Mouse (Mus musculus) right cerebral cortex, postnatal 36 days (tissue): ENCODE results near the gene Cdiptos.

Experiments used
- DNase-seq, 2 experiments: peaks; one replicate each; pipeline ENCODE4 v3.0.0; 2022; ENCODE audit warnings: low spot score in 2 of 2, mixed read lengths in 1 of 2

Gene Cdiptos

DNA sequence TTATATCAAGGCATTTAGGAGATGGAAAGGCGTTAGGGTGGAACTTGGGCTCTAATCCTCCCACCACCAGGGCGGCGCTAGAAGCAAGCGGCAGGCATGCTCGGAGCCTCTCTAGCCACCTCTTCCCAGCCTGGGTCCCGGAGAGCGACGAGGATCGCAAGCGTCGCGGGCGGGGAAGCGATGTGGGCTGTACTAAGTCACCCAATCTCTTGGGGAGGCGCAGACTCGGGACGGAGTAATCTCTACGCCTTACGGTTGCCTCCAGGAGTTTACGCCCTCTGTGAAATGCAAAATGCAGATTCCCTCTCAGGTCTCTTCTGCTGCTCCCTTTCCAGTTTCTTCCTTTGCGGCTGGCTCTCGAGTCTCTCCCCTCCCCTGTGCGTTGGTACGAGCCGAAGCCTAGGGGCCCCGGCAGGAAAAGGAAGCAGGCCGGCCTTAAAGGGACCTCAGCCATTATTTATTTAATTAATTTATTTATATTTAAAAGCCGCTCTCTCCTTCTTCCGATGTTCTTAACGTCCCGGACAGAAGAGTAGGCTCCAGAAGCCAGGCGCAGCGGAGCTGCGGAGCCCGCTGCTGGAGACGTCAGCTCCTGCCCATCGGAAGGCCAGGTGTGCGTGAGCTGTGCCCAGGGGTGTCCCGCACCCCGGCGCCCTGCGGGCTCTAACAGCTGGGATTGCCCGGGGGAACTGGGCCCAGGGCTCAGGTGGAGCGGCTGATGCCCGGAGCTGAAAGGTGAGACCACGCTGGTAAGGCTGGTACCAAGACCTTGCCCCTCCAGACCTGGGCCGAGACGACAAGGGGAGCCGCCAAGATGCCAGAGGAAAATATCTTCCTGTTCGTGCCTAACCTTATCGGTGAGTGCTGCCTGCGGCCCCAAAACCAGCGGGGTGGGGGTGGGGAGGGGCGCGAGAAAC, at the start of gene Cdiptos:
Gene Cdiptos, minus strand, starts transcription at position 149 of the 917 bp plus-strand sequence.
- DNase-seq = peak; percentile 90 to 93

DNA sequence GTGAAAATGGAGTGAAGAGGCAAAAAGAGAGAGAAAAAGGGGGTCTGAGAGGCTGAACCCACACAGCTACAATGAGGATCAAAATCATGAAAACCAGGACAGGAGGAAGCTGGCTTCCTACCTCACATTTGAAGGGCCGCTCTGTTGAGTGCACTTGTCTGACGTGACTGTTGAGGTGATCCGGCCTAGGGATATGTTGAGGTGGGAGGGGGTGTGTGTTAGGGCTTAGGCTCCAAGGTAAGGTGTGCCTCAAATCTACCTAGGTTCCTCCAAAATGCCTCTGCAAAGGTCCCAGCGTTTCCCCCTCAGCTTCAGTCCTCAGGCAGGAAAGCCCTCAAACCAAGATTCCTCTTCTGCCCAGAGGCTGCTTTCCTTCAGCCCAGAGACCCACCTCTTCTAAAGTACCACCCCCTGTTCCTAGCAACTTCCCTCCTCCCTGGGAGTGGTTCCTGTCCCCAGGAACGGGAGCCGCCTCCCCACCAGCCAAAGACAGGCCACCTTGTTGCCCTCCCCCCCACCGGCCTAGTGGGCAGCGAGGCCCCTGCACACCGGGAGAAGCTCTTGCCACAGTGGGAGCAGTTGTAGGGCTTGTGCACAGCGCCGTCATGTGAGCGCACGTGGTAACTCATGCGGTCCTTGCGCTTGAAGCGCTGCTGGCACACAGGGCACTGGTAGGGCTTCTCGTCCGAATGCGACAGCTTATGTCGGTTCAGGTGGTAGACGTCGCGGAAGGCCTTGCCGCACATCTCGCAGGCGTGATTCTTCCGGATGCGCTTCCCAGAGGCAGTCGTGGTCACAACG, 49.1 kb upstream of the Cdiptos start:
- peak; percentile 77 to 83 for DNase-seq

DNA sequence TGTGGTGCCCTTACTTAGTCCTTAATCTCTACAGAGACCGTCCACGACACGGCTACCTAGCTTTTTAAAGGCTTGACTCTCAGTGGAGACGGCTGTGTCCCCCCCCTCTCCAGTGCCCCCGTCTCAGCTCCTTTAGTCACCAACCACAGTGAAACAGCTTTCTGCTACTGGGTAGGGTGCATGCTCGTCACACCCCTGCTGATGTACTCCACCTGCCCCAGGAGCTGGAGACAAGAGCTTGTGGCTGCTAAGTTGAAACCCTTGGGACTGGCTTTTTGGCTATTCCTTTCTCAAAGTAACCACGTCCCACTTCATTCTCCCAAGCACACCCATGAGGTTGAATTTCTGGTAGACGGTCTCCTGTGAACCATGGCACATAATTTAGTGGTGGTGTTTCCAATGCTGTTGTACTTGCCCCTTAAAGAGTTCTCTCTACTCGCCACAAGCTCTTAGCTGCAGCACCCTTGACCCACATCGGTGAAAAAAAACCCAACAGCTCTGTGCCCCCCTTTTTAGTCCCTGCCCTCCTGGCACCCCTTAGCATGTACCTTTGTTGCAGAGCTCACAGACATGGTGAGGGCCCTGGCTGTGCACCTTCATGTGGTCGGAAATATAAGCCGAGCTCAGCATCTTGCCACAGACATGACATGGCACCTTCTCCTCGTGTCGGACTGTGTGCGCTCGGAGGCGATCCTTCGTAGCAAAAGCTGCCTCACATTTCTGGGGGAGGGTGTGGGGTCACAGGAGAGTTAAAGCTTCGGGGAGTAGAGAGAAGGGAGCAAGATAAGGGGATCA, 48.2 kb upstream of the Cdiptos start:
- DNase-seq = no peak

DNA sequence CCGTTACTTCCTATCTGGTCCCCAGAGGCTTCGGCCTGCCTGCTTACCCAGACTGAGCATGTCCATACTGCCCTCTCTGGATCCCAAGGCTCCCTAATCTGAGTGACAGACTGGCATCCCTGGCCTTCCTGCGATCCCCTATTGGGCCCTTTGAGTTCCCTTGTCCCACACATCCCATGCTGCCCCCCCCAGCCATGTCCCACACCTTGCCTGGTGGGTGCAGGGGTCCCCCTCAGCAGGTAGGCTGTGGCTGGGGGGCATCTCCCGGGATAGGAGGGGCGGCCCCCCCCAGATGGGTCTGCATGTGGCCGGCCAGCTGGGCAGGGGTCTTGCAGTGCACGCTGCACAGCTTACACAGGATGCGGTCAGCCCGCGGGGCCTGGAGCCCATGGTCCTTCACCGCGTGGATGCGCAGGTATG, 47.4 kb upstream of the Cdiptos start:
- no peak for DNase-seq

DNA sequence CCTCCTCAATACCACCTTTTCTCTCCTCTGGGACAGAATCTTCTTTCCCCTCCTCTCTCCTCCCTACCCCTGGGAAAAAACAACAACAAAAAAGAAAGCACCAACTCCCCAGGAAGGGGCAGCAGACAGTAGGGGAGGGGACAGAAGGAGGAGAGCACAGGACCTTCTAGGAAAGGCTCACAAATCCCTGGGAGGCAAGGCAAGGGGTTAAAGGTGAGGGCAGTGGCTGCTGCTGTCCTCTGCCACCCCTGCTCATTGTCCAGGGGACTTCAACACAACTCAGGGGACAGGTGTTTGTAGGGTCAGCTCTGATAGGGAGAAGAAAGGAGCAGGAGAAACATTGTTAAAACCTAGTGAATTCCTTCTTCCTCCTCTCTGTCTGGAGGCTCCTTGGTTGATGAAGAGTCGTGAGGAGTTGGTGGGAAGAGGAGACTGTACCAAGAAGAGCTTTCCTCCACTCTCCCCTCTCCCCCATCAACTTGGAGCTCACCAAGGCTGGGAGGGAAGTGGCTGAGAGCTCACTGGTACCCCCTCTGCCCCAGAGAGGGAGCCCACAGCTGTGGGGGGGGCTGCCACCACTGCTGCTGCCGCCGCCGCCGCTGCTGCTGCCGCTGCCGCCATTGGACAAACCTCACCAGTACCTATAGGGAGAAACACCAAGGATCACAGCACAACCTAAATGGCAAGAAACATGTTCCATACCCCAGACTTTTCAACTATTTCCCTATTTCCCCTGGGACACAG, 46.8 kb upstream of the Cdiptos start:
- no peak for DNase-seq

DNA sequence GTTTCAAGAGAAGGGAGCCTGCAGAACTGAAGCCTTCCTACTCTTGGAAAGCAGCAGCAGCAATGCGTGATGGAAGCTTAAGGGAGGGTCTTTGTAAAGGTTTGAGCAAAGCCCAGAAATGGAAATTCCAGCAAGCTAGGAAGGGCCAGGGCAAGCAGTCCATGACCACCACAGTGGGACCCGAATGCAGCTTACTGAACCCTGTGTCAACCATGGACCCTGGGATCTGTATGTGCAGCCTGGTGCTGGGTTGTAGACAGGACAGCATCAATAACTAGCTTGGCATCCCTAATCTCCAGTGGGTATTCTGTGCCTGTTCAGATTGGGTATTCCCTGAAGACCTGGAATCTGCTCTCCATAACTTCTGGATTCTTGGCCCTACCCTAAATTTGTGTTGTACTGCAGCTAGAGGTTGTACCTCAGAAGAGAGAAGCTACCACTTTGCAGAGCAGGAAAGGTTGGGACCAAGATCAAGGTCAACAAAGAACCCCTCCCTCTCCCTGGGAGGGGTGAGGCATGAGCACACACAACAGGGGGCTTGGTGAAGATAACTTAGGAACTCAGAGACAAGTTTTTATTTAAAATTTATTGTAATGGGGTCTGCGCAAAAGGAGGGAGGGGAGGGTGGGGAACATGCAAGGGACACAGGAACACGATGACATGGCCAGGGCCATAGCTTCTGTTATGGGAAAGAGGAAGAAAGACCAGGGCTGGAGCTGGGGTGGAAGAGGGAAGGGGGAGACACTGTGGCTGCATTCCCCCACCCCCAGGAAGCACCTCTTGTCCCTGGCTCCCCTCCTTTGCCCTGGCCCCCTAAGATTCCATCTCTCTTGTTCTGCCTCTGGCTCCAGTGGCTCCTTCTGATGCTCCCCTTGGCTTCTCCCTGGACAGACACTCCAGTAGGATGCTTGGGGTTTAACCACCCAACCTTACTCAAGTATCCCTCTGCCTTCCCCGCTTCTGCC, 45.9 kb upstream of the Cdiptos start:
- no peak for DNase-seq

DNA sequence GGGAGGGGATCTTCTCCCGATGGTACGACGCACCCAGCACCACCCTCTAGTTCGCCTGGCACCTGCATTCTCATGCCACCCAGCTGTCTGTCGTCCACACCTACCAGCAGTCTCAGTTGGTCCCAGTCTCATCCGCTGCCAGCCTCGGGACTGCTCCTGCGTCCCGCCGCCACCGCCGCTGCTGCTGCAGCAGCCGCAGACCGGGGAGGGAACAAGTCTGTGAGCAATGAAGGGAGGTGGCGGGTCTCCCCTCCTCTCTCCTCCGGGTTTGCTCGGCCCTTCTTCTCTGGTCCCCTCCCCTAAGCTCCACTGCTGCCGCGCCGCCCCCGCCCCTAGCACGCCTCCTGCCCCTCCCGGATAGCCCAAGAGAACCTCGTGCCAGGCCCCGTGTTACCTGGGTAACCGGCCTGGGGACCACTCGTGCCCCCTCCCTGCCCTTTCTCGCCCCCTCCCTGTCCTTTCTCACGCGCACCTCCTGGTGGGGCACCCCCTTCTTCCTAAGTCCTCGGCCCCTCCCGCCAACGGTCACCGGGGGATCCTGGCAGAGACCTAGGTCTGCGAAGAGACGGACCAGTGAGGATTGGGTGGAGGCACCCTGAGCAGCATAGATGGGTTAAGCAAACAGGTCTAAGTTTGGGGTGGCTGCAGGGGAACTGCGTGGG, 45.1 kb upstream of the Cdiptos start, which contains the start of the genes Gm42742 and Prrt2:
Gene Gm42742, minus strand, starts transcription at position 197 of the 662 bp plus-strand sequence.
Gene Prrt2, minus strand, starts transcription at position 311 of the 662 bp plus-strand sequence.
- peak; percentile 73 to 76 for DNase-seq

DNA sequence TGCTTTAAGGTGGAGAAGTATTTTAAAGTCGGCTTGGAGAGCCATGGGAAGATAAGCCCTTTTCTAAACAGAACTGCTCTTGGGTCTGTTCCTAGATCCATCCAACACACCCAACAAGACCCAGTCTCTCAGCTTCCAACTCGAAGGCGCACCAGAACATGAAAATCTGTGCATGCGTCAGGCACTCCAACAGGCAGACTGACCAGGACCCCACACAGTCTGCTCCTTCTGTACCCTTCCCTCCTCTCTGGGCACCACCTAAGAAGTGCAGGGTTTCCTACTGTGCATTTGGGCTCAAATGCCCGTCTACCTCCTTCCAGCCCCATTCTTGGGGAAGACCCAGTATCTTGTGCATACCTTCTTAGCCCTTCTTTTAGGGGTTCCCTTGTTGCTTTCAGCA, 44.6 kb upstream of the Cdiptos start:
- DNase-seq = no peak

DNA sequence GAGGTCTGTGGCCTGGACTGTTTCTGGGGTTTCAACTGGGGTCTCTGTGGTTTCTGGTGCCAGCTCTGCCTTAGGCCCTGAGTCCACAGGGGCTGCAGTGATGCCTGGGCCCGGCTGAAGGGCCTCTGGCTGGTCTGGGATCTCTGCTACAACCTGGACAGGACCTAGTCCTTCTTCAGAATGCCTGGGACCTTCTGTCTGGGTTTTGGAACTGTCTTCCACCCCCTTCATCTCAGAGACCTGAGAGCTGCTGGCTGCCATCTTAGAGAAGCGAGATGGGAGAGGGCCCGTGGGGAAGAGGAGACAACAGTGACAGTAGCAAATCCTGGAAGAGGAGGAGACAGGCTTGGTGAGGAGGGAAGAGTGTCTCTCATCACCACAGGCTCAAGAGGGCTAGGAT, 44.1 kb upstream of the Cdiptos start:
- no peak for DNase-seq

DNA sequence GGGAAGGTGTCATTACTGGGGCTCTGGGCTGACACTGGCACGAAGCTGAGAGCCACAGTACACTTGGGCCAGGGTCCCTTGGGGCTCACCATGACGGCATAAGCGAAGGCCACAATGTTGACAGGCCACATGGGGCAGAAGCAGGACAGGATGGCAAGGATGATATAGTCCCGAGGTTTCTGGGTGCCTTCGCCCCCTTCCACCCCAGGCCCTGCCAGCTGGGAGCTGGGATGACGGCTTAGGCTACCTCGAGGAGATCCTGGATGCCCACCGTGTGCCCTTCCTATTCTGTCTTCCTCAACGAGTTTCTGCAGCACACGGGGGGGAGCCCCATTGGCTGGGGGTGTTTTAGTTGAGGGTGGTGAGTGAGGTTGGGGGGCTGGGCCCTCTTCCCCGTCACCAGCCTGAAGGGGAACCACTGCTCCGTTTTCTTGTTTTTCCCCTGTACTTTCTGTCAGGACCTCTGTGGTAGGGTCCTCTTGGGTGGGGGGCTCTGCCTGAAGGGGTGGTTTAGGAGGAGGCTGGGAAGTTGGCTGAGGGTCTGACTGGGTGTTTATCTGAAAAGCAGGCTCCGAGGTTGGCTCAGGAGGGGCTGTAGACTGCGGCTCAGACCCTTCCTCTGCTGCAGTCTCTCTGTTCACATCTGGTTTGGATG, 43.5 kb upstream of the Cdiptos start:
- DNase-seq = no peak

DNA sequence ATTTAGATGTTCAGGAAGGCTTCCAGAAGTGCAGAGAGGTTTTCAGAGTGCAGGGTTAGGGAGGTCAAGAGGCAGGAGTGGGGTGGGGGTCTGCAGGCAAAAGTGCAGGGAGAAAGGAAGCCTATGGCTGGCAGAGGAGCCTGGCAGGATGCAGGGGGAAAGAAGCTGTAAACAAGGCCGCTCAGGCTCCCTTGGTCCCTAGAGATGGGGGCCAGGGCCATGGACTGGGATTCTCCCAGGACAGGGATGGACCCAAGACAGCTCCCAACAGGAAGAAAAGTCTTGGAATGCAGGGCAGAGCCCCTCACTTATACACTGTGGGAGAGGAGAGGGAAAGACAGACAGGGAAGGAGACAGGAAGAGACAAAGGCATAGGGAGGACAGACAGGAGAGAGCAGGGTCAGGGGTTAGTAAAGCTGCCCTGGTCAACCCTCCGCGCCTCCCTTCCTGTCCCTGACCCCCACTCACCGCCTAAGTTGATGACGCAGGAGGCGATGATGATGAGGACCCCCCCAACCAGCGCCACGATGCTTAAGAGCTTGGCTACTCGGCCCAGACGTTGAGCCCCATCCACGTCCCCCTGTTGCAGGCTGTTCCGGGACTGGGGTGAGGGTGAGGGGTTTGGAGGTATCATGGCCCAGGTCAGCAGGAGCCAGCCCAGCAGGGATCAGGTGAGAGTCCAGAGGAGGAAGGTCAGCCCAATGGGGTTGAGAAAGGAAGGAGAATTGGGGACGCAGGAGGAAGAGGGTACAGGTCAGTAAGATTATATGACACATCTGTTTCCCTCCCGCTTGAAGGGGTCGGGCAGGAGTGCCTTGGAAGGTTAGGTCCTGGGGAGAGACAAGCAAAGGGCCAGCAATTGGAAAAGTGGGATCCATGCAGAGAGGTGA, 42.8 kb upstream of the Cdiptos start:
- no peak for DNase-seq

DNA sequence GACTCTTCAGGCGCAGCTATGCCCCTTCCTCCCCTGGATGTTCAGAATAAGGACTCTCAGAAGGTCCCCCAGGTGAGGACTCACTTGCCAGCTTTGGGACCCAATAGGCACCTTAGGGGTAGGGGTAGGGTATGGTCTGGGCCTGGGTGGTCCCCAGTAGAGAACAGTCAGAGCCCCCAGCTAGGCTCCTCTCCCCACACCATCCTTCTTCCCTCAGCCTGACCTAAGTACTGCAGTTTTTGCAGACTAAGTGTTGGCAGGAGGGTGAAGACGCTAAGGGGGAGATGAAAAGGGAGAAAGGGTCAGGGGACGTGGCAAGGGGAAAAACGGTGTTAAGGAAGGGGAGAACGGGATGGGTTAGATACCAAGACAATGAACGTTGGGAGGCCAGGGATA, 42.0 kb upstream of the Cdiptos start:
- no peak for DNase-seq

DNA sequence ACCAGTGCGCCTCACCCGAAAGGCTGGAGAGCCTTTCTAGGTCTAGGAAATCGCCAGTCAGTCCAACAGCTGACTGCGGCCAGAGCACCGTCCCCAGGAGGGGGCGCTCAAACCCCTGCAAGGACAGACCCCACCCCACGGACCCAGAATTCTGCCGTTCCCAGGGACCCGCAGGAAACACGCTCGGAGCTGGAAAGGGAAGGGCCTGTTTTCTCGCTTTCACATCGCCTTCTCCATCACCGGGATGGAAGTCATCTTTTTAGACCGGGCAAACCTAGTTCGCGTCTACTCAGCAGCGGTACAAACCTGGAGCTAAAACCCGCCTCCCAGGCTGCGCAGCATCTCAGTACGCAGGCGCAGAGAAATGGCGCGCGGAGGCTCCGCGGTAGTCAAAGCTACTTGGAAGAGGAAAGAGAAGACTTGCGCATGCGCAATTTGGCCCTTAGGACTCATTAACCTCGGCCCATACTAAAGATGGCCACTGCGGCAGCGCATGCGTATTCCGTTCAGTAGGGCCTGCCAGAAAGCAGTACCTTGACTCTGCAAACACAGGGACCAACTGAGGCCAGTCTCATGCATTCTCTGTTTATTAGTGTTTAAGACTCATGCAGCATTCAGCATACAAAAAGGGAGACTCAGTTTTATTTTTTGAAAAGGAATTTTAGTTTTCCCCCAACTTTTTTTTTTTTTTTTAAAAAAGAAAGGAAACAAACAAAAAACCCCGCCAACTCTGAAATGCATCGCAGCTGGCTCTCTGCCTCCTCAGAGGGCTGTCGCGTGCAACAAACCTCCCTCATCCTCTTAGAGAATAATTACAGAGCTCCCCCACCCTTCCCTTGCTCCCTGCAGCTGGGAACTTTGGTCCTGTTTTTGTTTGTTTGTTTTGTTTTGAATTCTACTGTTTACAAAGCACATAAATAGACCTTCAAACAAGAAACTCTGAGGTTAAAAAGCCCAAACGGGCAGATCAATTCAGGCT, 41.4 kb upstream of the Cdiptos start, which contains the start of gene Pagr1a:
Gene Pagr1a, minus strand, starts transcription at position 382 of the 979 bp plus-strand sequence.
- peak; percentile 95 to 96 for DNase-seq

DNA sequence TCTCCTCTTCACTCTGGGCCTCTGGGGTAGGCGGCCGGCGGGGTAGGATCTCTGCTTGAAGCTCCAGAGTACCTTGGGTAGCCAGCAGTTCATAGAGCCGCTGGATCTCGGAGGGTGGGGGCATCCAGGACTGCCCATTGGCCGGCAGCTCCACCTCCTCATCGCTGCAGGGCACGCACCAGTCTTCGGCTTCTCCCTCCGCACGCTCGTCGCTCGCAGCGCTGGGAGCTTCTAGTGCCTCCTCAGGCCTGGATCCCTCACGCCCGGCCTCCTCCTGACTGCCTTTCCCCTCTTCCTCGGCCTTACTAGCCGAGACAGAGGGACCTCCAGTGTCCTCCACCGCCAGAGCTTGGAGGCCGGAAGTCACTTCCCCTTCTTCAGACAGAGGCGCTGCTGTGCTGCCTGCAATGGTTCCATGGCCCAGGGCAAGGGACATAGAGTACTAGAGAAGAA, 40.6 kb upstream of the Cdiptos start:
- DNase-seq = peak in 1 of 2 experiments; percentile 45

DNA sequence TGATC, 40.4 kb upstream of the Cdiptos start, which contains the start of gene Pagr1b:
Gene Pagr1b, minus strand, starts transcription at position 4 of the 5 bp plus-strand sequence.
- no peak for DNase-seq

DNA sequence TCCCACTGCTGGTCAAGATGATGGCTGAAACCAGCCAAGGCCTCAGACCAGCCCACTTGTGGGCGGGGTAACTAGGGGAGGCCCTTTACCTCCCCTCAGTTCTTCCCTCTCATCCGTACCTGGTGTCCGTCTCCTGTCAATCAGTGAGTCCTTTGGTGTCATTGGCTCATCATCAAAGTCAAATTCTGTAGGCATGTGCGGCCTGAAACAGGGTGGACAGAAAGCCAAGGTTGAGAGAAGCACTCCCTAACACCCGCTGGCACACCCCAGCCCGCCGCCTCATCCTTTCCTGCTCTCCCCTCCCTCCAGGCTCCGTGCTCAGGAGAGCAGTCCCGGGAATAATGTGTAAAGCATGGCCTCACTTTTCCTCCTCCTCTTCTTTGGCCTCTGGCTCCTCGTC, 40.2 kb upstream of the Cdiptos start:
- no peak for DNase-seq

DNA sequence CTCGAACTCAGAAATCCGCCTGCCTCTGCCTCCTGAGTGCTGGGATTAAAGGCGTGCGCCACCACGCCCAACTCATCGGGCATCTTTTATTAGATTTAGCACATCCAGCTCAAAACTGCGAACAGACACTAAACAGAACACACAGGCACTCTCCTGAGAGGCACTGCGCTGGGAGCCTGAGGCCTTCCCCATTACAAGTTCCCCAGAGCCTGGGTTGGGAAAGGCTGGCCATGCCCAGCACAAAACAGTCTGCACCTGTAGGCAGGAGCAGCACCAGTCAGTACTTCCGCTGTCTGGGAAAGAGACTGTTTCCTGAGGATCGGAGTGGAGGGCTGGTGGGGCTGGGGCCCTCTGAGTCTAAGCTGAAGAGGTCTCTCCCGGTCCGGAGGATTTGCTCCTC, 39.1 kb upstream of the Cdiptos start:
- DNase-seq = no peak
